In genomic region chr3:89696152-89696821, GRCm38 (mm10) we compare ENCODE assay signal across 12 mouse cellular contexts. TPM values are rescaled to one million over a fixed set of nuclear protein-coding genes. Genes with fewer than 3 reads are reported as not detected.
A peak's percentile ranks its signal among the peaks of the same experiment; 100 is the strongest.
DNase-seq lines count a peak whose midpoint lies in the region; ATAC-seq lines count a peak whose summit lies in the region.
"Had no signal": no experiment of that assay in that cellular context is flagged by ENCODE, and none has a peak within 500 bp of the region (broad histone marks: within the 10 kb centered on the region; RNA-seq: fewer than 3 reads in every experiment).

No protein-coding gene starts in this region.

- peak overlapping the region; percentile 29 for H3K27ac ChIP-seq in forebrain, embryonic 16.5 days (ENCODE audit: low read length)
- H3K27ac ChIP-seq: embryonic facial prominence, embryonic 15.5 days; liver, embryonic 13.5 days; stomach, embryonic 15.5 days had no signal

- no peaks in the 10 kb centered on the region for H3K27me3 ChIP-seq in forebrain, embryonic 16.5 days (replicated peaks; ENCODE audit: control insufficient read depth, insufficient read depth, low read length)
- H3K27me3 ChIP-seq: embryonic facial prominence, embryonic 15.5 days; liver, embryonic 13.5 days; stomach, embryonic 15.5 days had no signal

- H3K4me1 ChIP-seq in forebrain, embryonic 16.5 days (replicated peaks; ENCODE audit: control insufficient read depth, insufficient read depth, low read length), result no peaks in the 10 kb centered on the region
- H3K4me1 ChIP-seq: liver, embryonic 13.5 days; stomach, embryonic 15.5 days had no signal

- H3K9ac ChIP-seq in forebrain, embryonic 16.5 days (replicated peaks; ENCODE audit: low read depth, low read length), result no peak overlapping the region
- H3K9ac ChIP-seq: embryonic facial prominence, embryonic 15.5 days; liver, embryonic 13.5 days; stomach, embryonic 15.5 days had no signal

- peak; percentile 96 for ATAC-seq in forebrain, embryonic 16.5 days

- peak; percentile 35 for DNase-seq in heart, adult 11 months
- DNase-seq in heart, postnatal 10 days, result no peak
- peak; percentile 58 for DNase-seq in ES-CJ7 (ENCODE audit: low read depth, low spot score)
- DNase-seq in left cerebral cortex, postnatal 14 days (ENCODE audit: low spot score in 2 of 2), result peak; percentile 55 to 79
- no peak for DNase-seq in B cell, adult 2 months
- no peak for DNase-seq in adrenal gland, postnatal 14 days
- DNase-seq in T-cell, adult 2 months (ENCODE audit: low spot score), result no peak
- DNase-seq: liver, embryonic 13.5 days; thymus, postnatal 4 days had no signal

- no peaks in the 10 kb centered on the region for H3K36me3 ChIP-seq in forebrain, embryonic 16.5 days (ENCODE audit: control insufficient read depth, insufficient read depth)
- H3K36me3 ChIP-seq: embryonic facial prominence, embryonic 15.5 days; liver, embryonic 13.5 days; stomach, embryonic 15.5 days had no signal

- WGBS in forebrain, embryonic 16.5 days, result 22% methylated on average over 12 of the region's 12 CpGs

- no peak overlapping the region for H3K4me3 ChIP-seq in forebrain, embryonic 16.5 days (replicated peaks; ENCODE audit: low read length)
- H3K4me3 ChIP-seq: embryonic facial prominence, embryonic 15.5 days; liver, embryonic 13.5 days; stomach, embryonic 15.5 days had no signal

- H3K4me2 ChIP-seq in forebrain, embryonic 16.5 days (ENCODE audit: low read length), result no peak overlapping the region
- H3K4me2 ChIP-seq: embryonic facial prominence, embryonic 15.5 days; liver, embryonic 13.5 days; stomach, embryonic 15.5 days had no signal

- no peaks in the 10 kb centered on the region for H3K9me3 ChIP-seq in forebrain, embryonic 16.5 days (ENCODE audit: control insufficient read depth, low read length)
- H3K9me3 ChIP-seq: liver, embryonic 13.5 days; stomach, embryonic 15.5 days had no signal

- intact Hi-C loops in heart, postnatal 10 days (cut with DNase I), result no loop called here
- intact Hi-C loops in left cerebral cortex, postnatal 14 days (cut with DNase I), result no loop called here

RNA-seq across cellular contexts. Expression of gene Adar, which starts 18.5 kb away (rescaled TPM):
- total RNA-seq in heart, postnatal 10 days (2021), result 10 to 100 TPM; 14.3 to 16.2 TPM
- 30.0 and 33.4 TPM in 2 replicates for polyA plus RNA-seq in forebrain, embryonic 16.5 days (2015; fragmentation: Nextera tagmentation; extraction: Ambion mirVana)
- total RNA-seq in left cerebral cortex, postnatal 14 days (2021), result 100 to 1,000 TPM; 115 to 117 TPM
- 20.8 and 28.2 TPM in 2 replicates for total RNA-seq in adrenal gland, postnatal 14 days (2021)

Comparison
In these comparisons a context has a peak if more than half of its experiments do, and no peak if none do; other contexts are left out.
1. DNase-seq: peak in heart, adult 11 months (single experiment), ES-CJ7 (single experiment) and left cerebral cortex, postnatal 14 days (2 of 2); none in heart, postnatal 10 days (0 of 2), B cell, adult 2 months (0 of 2), adrenal gland, postnatal 14 days (single experiment) and T-cell, adult 2 months (single experiment).